Mouse (Mus musculus) midbrain, embryonic 14.5 days (tissue): ENCODE results near the gene Atp6v1b1. TPM values are rescaled to one million over a fixed set of nuclear protein-coding genes. Genes with fewer than 3 reads are reported as not detected.

Source experiments
- ATAC-seq: fragments of 200-750 bp; cut with Nextera tagmentation; 2 replicates; pipeline ENCODE4 v1.8.0; 2017; ENCODE audit warnings: moderate number of reproducible peaks, moderate library complexity; ENCODE audit not compliant: low FRiP score, low TSS enrichment
- DNase-seq: peaks from one replicate; pipeline ENCODE4 v3.0.0-alpha.2; 2015
- H3K27ac ChIP-seq: fragments of 300-500 bp; sonication (generic); replicated peaks from 2 replicates; pipeline ENCODE4 v1.5.1; 2014; ENCODE audit warnings: mild to moderate bottlenecking, low read depth, low read length, moderate library complexity
- H3K27me3 ChIP-seq: fragments of 300-500 bp; sonication (generic); 2 replicates; pipeline ENCODE4 v1.6.1; 2014; ENCODE audit warnings: low read length, control low read depth, mixed read lengths; ENCODE audit not compliant: control insufficient read depth, insufficient read depth
- H3K36me3 ChIP-seq: fragments of 300-500 bp; sonication (generic); 2 replicates; pipeline ENCODE4 v1.6.1; 2014; ENCODE audit warnings: low read length, control low read depth; ENCODE audit not compliant: control insufficient read depth, insufficient read depth
- H3K4me1 ChIP-seq: fragments of 300-500 bp; sonication (generic); 2 replicates; pipeline ENCODE4 v1.6.1; 2014; ENCODE audit warnings: mild to moderate bottlenecking, antibody characterized with exemption, low read length, control low read depth; ENCODE audit not compliant: control insufficient read depth, insufficient read depth
- H3K4me2 ChIP-seq: fragments of 300-500 bp; sonication (generic); 2 replicates; pipeline ENCODE4 v1.6.1; 2014; ENCODE audit warnings: mild to moderate bottlenecking, low read length, moderate library complexity
- H3K4me3 ChIP-seq: fragments of 300-500 bp; sonication (generic); replicated peaks from 2 replicates; pipeline ENCODE4 v1.5.1; 2014; ENCODE audit warnings: low read depth, low read length
- H3K9ac ChIP-seq: fragments of 300-500 bp; sonication (generic); replicated peaks from 2 replicates; pipeline ENCODE4 v1.6.1; 2014; ENCODE audit warnings: mild to moderate bottlenecking, low read length, moderate library complexity
- H3K9me3 ChIP-seq: fragments of 300-500 bp; sonication (generic); 2 replicates; pipeline ENCODE4 v1.6.1; 2016; ENCODE audit warnings: low read length, control low read depth, mixed read lengths; ENCODE audit not compliant: control insufficient read depth
- WGBS: fragments of 180-500 bp; shearing (Covaris S2); extraction: QIAGEN DNeasy Blood & Tissue Kit; methylation state at CpG from one replicate; pipeline ENCODE4 v1.1.7; 2014; 5-methylcytosine and 5-hydroxymethylcytosine counted together
- polyA plus RNA-seq: library from polyadenylated mRNA; unstranded; fragments of >200 nt; fragmentation: Nextera tagmentation; extraction: Ambion mirVana; gene quantifications from 2 replicates; pipeline ENCODE4 v1.2.1, GENCODE M21; 2014

Atp6v1b1 gene
- polyA plus RNA-seq, 1 experiment from 2014 or later: not detected

GRCm38 (mm10) chr6:83703000-83703721, 39.6 kb upstream of the Atp6v1b1 start:
- DNase-seq (no peak), ATAC-seq (no peak)
- no peak overlapping the region for H3K9ac ChIP-seq
- H3K27ac ChIP-seq: no peak overlapping the region
- no peaks in the 10 kb centered on the region for H3K36me3 ChIP-seq
- no peaks in the 10 kb centered on the region for H3K4me1 ChIP-seq
- H3K27me3 ChIP-seq: peaks cover 91% of the 10 kb centered on the region
- no peak overlapping the region for H3K4me2 ChIP-seq
- H3K4me3 ChIP-seq: no peak overlapping the region
- WGBS: 0% methylated on average over 27 of the region's 27 CpGs
- no peaks in the 10 kb centered on the region for H3K9me3 ChIP-seq

DNA sequence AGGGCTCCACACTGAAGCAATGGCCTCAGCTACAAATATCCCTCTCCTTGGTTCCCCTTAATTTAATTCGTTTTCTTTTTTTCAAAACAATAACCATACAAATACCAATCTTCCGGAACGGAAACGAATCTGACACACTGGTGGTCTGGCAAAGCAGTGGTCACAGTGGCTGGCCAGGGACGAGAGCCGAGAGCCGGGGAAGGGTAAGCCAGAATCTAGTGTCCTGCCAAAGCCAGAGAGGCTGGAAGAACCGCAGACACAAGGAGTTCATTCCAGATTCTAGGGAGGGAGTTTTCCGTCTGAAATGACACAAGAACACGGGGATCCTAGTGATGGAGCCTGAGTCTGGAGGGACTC, 39.1 kb upstream of the Atp6v1b1 start:
- H3K4me3 ChIP-seq: no peak overlapping the region
- H3K27me3 ChIP-seq: peaks cover 91% of the 10 kb centered on the region
- no peak for ATAC-seq
- no peaks in the 10 kb centered on the region for H3K4me1 ChIP-seq
- no peak for DNase-seq
- H3K27ac ChIP-seq: no peak overlapping the region
- no peaks in the 10 kb centered on the region for H3K36me3 ChIP-seq
- no peaks in the 10 kb centered on the region for H3K9me3 ChIP-seq
- H3K9ac ChIP-seq: no peak overlapping the region
- no peak overlapping the region for H3K4me2 ChIP-seq
- under 1% methylated on average over 10 of the region's 10 CpGs for WGBS

- H3K27me3 ChIP-seq: peaks cover 91% of the 10 kb centered on the region
- ATAC-seq (no peak), DNase-seq (no peak)
- H3K4me3 ChIP-seq: no peak overlapping the region
- no peak overlapping the region for H3K27ac ChIP-seq
- no peak overlapping the region for H3K9ac ChIP-seq
- H3K4me1 ChIP-seq: no peaks in the 10 kb centered on the region
- no peaks in the 10 kb centered on the region for H3K36me3 ChIP-seq
- H3K4me2 ChIP-seq: no peak overlapping the region
- H3K9me3 ChIP-seq: no peaks in the 10 kb centered on the region
- WGBS: 6% methylated on average over 1 of the region's 1 CpGs
Measured at GRCm38 (mm10) chr6:83704294-83704693, 38.5 kb upstream of the Atp6v1b1 start.

GRCm38 (mm10) chr6:83704701-83705100, 38.1 kb upstream of the Atp6v1b1 start:
- Histone ChIP-seq H3K27me3 (peaks cover 91% of the 10 kb centered on the region), H3K9ac (no peak overlapping the region), H3K27ac (no peak overlapping the region), H3K36me3 (no peaks in the 10 kb centered on the region), H3K4me1 (no peaks in the 10 kb centered on the region), H3K4me3 (no peak overlapping the region), H3K4me2 (no peak overlapping the region), H3K9me3 (no peaks in the 10 kb centered on the region)
- ATAC-seq (no peak), DNase-seq (no peak)
- WGBS: 20% methylated on average over 5 of the region's 5 CpGs

DNA sequence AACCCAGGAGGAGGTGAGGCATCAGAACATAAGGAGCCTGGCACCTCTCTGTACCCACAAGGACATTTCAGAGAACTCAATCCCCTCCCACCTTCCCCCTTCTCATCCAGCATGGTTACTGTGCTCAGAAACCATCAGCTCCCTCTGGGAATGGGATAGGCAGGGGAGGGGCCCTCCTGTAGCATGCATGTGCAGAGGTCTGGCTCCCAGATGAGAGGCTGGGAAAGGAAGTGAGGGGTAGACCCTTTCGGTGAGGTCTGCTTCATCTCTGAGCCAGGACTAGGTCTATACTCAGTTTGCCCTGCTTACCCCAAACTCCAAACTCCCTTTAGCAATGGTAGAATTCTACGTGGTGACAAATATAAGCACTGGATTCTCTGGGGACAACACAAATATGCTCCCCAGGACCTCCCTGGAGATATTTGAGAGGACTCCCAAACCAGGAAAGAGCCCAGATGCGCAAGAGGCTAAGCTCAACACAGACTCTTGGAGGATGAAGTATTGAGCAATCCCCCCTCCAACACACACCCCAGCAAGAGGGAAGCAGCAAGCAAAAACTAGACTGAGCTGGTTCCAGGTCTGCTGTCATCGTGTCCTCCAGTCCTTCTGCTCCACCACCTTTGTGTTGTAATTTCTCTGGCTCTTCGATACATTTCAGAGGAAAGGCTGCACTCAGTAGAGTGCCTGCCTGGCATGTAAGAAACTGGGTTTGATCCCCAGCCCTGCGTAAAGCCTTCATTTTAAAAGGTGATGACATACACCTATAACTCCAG, 34.9 kb upstream of the Atp6v1b1 start:
- no peak overlapping the region for H3K27ac ChIP-seq

GRCm38 (mm10) chr6:83710361-83711066, 32.3 kb upstream of the Atp6v1b1 start:
- peak overlapping the region; percentile 63 for H3K4me2 ChIP-seq
- H3K9ac ChIP-seq: no peak overlapping the region
- peak overlapping the region; percentile 35 for H3K4me3 ChIP-seq
- ATAC-seq: peak; percentile 41; the same call in 1 of the 2 replicates
- DNase-seq: no peak
- H3K36me3 ChIP-seq: no peaks in the 10 kb centered on the region
- no peak overlapping the region for H3K27ac ChIP-seq
- peaks cover 93% of the 10 kb centered on the region for H3K27me3 ChIP-seq
- peaks cover 15% of the 10 kb centered on the region for H3K4me1 ChIP-seq
- WGBS: under 1% methylated on average over 32 of the region's 32 CpGs
- H3K9me3 ChIP-seq: no peaks in the 10 kb centered on the region

More for the DNA sequence above, 34.9 kb upstream of the Atp6v1b1 start:
- ATAC-seq (no peak), DNase-seq (no peak)
- Histone ChIP-seq H3K4me2 (no peak overlapping the region), H3K27me3 (peaks cover 96% of the 10 kb centered on the region), H3K9me3 (no peaks in the 10 kb centered on the region), H3K36me3 (no peaks in the 10 kb centered on the region), H3K4me3 (no peak overlapping the region), H3K4me1 (peaks cover 15% of the 10 kb centered on the region), H3K9ac (no peak overlapping the region)
- 5% methylated on average over 6 of the region's 6 CpGs for WGBS

- Histone ChIP-seq H3K27me3 (peaks cover 92% of the 10 kb centered on the region), H3K4me3 (peak within 1 kb of the TSS; percentile 35)
- WGBS: under 1% methylated on average over 46 of the region's 46 CpGs
Measured at GRCm38 (mm10) chr6:83711067-83711675, 31.6 kb upstream of the Atp6v1b1 start, which contains the start of gene Vax2. TSS of gene Vax2 (plus strand) at chr6:83711264.

GRCm38 (mm10) chr6:83711725-83712475, 30.9 kb upstream of the Atp6v1b1 start:
- H3K4me2 ChIP-seq: peak overlapping the region; percentile 63
- peaks cover 15% of the 10 kb centered on the region for H3K4me1 ChIP-seq
- no peaks in the 10 kb centered on the region for H3K36me3 ChIP-seq
- no peak overlapping the region for H3K27ac ChIP-seq
- 2% methylated on average over 45 of the region's 45 CpGs for WGBS
- no peak overlapping the region for H3K9ac ChIP-seq
- no peaks in the 10 kb centered on the region for H3K9me3 ChIP-seq
- DNase-seq (no peak), ATAC-seq (no peak)
- H3K4me3 ChIP-seq: peak overlapping the region; percentile 35
- H3K27me3 ChIP-seq: peaks cover 90% of the 10 kb centered on the region

More at GRCm38 (mm10) chr6:83711067-83711675, 31.6 kb upstream of the Atp6v1b1 start, which contains the start of gene Vax2:
- Histone ChIP-seq H3K27ac (no peak within 1 kb of the TSS), H3K36me3 (no peaks in the 10 kb centered on the region), H3K9me3 (no peaks in the 10 kb centered on the region), H3K4me2 (peak within 1 kb of the TSS; percentile 63), H3K9ac (0 out of 2 replicates have a peak within 1 kb of the TSS, but pooled peaks have one; percentile 26), H3K4me1 (peaks cover 15% of the 10 kb centered on the region)
- ATAC-seq (peak; percentile 84), DNase-seq (peak; percentile 78)
